Mouse (Mus musculus) kidney, postnatal 10 days (tissue): ENCODE results near the gene Dapp1.

Experiments
- DNase-seq: peaks from one replicate; pipeline ENCODE4 v3.0.0; 2021; ENCODE audit warnings: mixed read lengths

Gene Dapp1

GRCm38 (mm10) chr3:137981382-137981750, at the start of gene Dapp1:
TSS of gene Dapp1 (minus strand) at chr3:137981545.
- DNase-seq = peak; percentile 75

- no peak for DNase-seq
Observed at GRCm38 (mm10) chr3:138030563-138030962, 49.2 kb upstream of the Dapp1 start.

GRCm38 (mm10) chr3:138029351-138029750, 48.0 kb upstream of the Dapp1 start:
- DNase-seq = no peak

GRCm38 (mm10) chr3:138027575-138028362, 46.4 kb upstream of the Dapp1 start:
- no peak for DNase-seq

- peak; percentile 18 for DNase-seq
Observed at GRCm38 (mm10) chr3:138026286-138026685, 44.9 kb upstream of the Dapp1 start.

GRCm38 (mm10) chr3:138022651-138023050, 41.3 kb upstream of the Dapp1 start:
- no peak for DNase-seq

GRCm38 (mm10) chr3:138022003-138022402, 40.7 kb upstream of the Dapp1 start:
- no peak for DNase-seq

GRCm38 (mm10) chr3:138016810-138017209, 35.5 kb upstream of the Dapp1 start:
- no peak for DNase-seq

GRCm38 (mm10) chr3:138014725-138015124, 33.4 kb upstream of the Dapp1 start:
- no peak for DNase-seq

- no peak for DNase-seq
Observed at GRCm38 (mm10) chr3:138012351-138012750, 31.0 kb upstream of the Dapp1 start.

GRCm38 (mm10) chr3:138008152-138008551, 26.8 kb upstream of the Dapp1 start:
- DNase-seq = no peak

GRCm38 (mm10) chr3:138006896-138007295, 25.6 kb upstream of the Dapp1 start:
- DNase-seq = no peak

GRCm38 (mm10) chr3:138003264-138003663, 21.9 kb upstream of the Dapp1 start:
- DNase-seq = no peak

- no peak for DNase-seq
Observed at GRCm38 (mm10) chr3:138002545-138002944, 21.2 kb upstream of the Dapp1 start.

- DNase-seq = no peak
Observed at GRCm38 (mm10) chr3:138001865-138002264, 20.5 kb upstream of the Dapp1 start.

GRCm38 (mm10) chr3:138000724-138001069, 19.4 kb upstream of the Dapp1 start:
- DNase-seq = peak; percentile 57

- no peak for DNase-seq
Observed at GRCm38 (mm10) chr3:138000062-138000723, 18.8 kb upstream of the Dapp1 start.

- no peak for DNase-seq
Observed at GRCm38 (mm10) chr3:137999224-137999790, 18.0 kb upstream of the Dapp1 start.

- no peak for DNase-seq
Observed at GRCm38 (mm10) chr3:137998491-137999223, 17.3 kb upstream of the Dapp1 start.

- no peak for DNase-seq
Observed at GRCm38 (mm10) chr3:137995486-137995885, 14.1 kb upstream of the Dapp1 start.

- no peak for DNase-seq
Observed at GRCm38 (mm10) chr3:137994196-137994595, 12.9 kb upstream of the Dapp1 start.

GRCm38 (mm10) chr3:137992366-137992765, 11.0 kb upstream of the Dapp1 start:
- DNase-seq = no peak

- peak; percentile 89 for DNase-seq
Observed at GRCm38 (mm10) chr3:137991183-137991582, 9.8 kb upstream of the Dapp1 start.
